Mouse (Mus musculus) kidney, adult 9 months (tissue): ENCODE data around the gene Pofut2.
A peak's percentile ranks its signal among the peaks of the same experiment; 100 is the strongest.
"Not testable (repeated sequence)": the region's sequence is repeated elsewhere in the genome, so short reads cannot be mapped to it uniquely, and the experiment has no call there.

Experiments used
- DNase-seq: peaks from one replicate; pipeline ENCODE4 v3.0.0; 2022

Gene Pofut2

DNA sequence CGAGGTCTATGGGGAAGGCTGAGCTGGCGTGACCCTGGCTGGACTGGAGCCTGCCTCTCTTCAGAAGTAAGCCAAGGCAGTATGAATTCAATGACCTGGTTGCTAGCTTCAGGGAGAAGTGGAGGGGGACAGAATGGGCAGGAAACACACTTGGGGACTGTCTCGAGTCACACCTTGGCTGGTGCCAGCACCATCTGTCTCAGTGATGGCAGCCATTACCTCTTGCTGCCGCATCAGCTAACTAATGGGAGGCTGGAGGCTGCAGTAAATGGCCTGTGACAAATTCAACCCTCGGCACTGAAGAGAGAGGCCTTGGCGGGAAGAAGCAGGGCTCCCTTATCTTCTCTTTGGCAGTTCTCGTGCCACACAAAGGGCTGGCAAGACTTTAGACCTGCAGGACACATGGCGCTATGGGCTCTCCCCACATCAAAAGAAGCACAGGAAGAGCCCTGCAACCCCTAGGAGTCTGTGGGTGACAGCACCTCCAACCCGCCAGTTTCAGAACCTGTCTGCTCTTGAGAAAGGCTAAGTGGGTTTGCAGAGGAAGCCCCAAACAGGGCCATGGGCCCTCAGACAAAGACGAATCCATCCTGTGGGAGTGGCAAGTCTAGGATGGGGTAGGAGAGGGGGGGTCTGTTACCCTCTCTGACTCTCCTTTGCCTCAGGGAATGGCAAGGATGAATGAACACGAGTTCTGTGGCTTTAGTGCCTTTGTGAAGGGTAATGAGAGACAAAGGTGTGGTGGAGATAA lies 14.1 kb downstream of the Pofut2 start:
- no peak for DNase-seq

- no peak for DNase-seq
Observed at GRCm38 (mm10) chr10:77273798-77274197, 14.8 kb downstream of the Pofut2 start.

GRCm38 (mm10) chr10:77282085-77282484 lies 23.1 kb downstream of the Pofut2 start:
- not testable (repeated sequence) for DNase-seq

DNA sequence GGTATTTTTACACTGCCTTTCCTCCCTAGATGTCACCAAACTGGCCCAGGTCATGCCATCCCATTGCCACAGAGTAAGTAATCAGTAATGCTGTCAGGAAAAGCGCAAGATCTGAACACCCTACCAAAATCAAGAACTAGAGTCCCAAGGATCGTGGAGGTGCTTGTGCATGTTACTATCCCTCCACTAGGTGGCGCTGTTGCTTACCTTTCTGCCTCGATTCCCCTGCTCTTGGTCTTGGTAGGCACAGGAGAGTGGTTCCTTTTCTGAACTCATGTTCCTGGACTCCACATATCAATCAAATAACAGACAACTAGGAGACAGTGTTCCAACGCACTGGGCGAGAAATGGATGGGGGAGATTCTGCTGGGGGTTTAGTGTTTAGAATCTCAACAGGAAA lies 23.8 kb downstream of the Pofut2 start:
- peak; percentile 78 for DNase-seq

GRCm38 (mm10) chr10:77284832-77285231 lies 25.8 kb downstream of the Pofut2 start:
- DNase-seq: no peak

DNA sequence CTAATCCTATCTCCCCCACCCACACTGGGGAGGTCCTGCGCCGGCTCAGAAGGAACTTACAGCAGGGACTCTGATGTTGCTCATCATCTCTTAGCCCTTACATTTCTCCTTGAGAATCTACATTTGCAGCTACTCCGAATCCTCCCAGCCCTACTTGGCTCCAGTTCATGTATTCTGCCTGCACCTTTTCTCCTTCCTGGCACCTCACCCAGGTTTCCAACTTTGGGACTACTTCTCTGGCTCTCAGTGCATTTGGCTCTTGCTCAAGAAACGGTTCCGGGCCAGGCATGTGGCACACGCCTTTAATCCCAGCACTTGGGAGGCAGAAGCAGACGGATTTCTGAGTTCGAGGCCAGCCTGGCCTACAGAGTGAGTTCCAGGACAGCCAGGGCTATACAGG lies 28.6 kb downstream of the Pofut2 start:
- no peak for DNase-seq

- no peak for DNase-seq
Observed at GRCm38 (mm10) chr10:77288639-77289195, 29.7 kb downstream of the Pofut2 start.

GRCm38 (mm10) chr10:77289559-77289958 lies 30.5 kb downstream of the Pofut2 start:
- DNase-seq: no peak

- no peak for DNase-seq
Observed at GRCm38 (mm10) chr10:77290624-77291366, 31.8 kb downstream of the Pofut2 start.

- no peak for DNase-seq
Observed at GRCm38 (mm10) chr10:77294691-77295090, 35.7 kb downstream of the Pofut2 start.

GRCm38 (mm10) chr10:77298621-77299020 lies 39.6 kb downstream of the Pofut2 start:
- DNase-seq: no peak

DNA sequence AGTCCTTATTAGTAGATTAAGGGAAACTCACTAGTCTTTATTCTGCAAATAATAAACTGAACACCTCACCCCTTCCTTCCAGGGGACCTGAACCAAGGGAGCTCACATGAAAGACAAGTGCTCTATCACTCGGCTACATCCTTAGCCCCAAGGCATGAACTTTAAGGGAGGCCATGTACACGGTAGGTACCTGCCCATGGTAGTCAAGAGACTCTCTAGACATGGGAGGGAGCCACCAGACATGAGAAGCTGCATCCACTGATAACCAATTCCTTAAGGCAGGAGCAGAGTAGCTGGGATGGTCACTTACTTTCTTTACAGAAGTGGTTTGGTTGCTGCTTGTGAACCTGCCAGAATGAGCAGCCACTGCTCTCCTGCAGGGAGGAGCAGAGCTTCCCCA lies 40.2 kb downstream of the Pofut2 start:
- no peak for DNase-seq

DNA sequence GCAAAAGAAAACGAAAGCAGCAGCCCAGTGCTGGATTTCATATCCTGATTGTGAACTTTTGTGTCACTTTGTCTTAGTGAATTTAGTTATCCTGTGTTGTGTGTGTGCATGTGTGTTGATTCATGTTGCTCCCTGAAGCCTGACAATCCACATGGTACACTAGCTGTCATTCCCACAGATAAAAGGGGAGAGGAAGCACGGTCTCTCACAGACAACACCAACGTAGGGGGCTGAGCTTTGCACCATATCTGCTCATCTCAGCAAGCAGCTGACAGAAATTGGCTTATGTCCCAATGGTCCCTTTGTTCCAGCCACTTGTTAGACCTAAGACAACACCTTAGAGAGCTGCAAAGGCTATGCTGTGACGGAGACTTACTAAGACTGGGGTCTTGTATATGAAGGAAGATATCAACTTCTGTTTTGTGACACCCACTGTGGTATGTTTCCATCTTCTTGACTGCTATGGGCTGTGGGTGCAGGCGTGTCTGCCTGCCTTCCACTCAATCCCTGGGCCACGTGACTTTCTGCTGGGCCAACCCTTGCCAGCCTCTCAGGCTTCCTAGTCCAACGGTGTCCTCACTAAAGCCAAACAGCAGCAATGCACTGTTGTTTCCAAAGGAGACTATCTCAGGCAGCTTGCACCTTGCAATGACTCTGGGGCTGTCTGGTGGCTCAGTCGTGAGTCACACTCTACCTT lies 41.4 kb downstream of the Pofut2 start:
- DNase-seq: no peak

DNA sequence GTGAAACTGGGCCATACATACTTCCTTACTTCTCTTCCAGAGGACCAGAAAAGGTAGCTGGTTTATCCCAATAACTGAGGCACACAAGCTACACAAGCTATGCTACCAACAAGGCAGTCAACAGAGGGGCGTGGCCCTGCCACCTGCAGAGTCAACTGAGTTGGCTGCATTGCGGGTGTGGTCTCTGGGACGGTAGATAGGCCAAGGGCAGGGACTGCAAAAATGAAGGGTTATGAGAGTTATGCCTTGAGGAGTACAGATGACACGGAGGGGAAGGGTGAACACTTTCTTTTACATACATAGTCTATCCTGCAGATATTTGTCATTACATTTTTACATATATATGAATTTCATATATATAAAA lies 41.9 kb downstream of the Pofut2 start:
- DNase-seq: no peak

DNA sequence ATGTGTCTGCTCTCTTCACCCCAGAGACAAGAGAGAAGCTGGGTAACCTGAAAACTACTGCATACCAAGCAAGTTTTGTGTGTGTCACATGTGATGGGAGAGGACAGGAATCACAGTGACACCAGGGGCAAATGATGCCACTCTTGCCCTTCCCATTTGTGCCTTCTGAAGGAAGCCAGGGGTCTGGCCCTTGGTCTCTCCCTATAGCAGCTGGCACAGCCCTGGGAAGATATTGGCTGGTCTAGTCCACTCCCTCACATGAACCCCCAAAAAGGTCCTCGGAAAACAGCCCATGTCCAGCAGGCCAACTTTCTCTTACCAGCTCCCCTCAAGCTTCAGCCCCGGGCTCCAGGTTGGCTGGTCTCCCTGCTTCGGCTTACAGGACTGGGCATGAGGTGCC lies 45.3 kb downstream of the Pofut2 start:
- no peak for DNase-seq

GRCm38 (mm10) chr10:77304840-77305533 lies 46.0 kb downstream of the Pofut2 start:
- DNase-seq: no peak

DNA sequence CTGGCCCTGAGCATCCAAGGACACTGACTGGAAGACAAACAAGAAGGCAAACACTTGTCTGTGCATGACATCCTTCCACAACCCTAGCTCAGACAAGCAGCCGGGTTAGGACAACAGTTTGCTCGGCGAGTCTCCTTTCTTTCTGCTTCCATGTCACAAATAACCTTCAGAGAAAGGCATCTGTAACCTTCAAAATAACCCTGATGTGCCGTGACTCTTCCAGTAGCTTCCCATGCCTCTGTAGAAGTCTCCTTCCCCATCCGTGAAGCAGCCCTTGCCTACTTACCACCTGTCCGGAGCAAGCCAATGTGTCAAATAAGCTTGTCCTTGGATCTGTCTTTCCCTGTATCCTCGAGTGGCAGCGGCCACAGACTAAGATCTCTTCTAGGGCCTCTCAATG lies 46.7 kb downstream of the Pofut2 start:
- no peak for DNase-seq

DNA sequence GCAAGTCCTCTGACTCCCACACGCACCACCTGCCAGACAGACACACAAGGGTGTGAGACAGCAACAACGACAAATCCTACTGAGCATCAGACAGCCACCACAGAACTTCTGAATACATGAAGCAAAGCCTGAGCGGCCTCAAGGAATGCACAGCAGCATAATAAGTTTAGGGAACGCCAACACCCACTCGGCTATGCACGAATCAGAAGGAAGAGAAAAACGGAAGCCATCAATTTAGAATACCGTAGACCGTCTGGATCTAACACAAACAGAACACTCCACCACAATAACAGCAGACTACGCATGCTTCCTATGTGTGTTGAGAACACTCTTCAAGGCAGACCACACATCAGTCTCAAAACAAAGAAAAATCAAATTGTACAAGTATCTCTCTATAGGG lies 50.0 kb downstream of the Pofut2 start:
- no peak for DNase-seq

- peak; percentile 11 for DNase-seq
Observed at GRCm38 (mm10) chr10:77314711-77315266, 55.8 kb downstream of the Pofut2 start.

DNA sequence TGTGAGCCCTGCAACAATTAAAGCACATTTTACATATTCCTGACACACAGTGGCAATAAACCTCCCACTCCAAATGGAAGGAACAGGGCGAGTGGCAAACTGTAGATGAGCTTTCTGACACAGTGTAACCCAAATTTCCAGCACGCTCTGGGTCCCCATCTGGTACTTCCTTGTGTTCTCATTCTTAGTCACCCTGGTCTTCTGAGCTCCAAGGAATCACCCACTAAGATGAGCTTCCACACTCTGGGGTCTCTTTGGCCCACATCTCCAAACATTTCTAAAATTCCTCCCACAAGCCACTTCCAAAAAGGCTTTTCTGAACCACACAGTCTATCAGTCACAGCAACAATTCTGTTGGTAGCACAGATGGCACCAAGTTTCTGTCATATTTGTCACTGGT lies 56.7 kb downstream of the Pofut2 start:
- DNase-seq: no peak
